8 mouse cellular contexts compared by ENCODE assay signal in genomic region chr11:111065635-111066298, GRCm38 (mm10). TPM values are rescaled to one million over a fixed set of nuclear protein-coding genes. Genes with fewer than 3 reads are reported as not detected.
A peak's percentile ranks its signal among the peaks of the same experiment; 100 is the strongest.
DNase-seq lines count a peak whose midpoint lies in the region; ATAC-seq and TF ChIP-seq lines count a peak whose summit lies in the region.

Gene Kcnj2, plus strand, starts transcription at chr11:111066164.

- no peaks in the 10 kb centered on the region for H3K27me3 ChIP-seq in heart, embryonic 13.5 days (replicated peaks)
- H3K27me3 ChIP-seq in kidney, postnatal 0 days (ENCODE audit: insufficient read depth, low read length): no peaks in the 10 kb centered on the region
- no peaks in the 10 kb centered on the region for H3K27me3 ChIP-seq in liver, adult 2 months (ENCODE audit: control insufficient read depth, insufficient read depth, low read length)

- no peak within 1 kb of the TSS for H3K27ac ChIP-seq in brown adipose tissue, adult 24 weeks (replicated peaks; ENCODE audit: low read depth, low read length)
- H3K27ac ChIP-seq in heart, embryonic 13.5 days (replicated peaks): peak within 1 kb of the TSS; percentile 86
- H3K27ac ChIP-seq in kidney, postnatal 0 days: peak within 1 kb of the TSS; percentile 50; the same call in 1 of the 2 replicates
- no peak within 1 kb of the TSS; the same call in 1 of the 2 replicates for H3K27ac ChIP-seq in liver, adult 2 months (replicated peaks; ENCODE audit: insufficient read depth, low read depth, low read length)

- H3K79me2 ChIP-seq in liver, adult 2 months (ENCODE audit: control insufficient read depth, insufficient read depth, low read length): no peaks in the 10 kb centered on the region

- H3K4me2 ChIP-seq in heart, embryonic 13.5 days: peak within 1 kb of the TSS; percentile 90
- H3K4me2 ChIP-seq in kidney, postnatal 0 days (ENCODE audit: low read length): peak within 1 kb of the TSS; percentile 97

- no peaks in the 10 kb centered on the region for H3K9me3 ChIP-seq in heart, embryonic 13.5 days
- H3K9me3 ChIP-seq in kidney, postnatal 0 days (replicated peaks; ENCODE audit: low read length): no peaks in the 10 kb centered on the region

- peak; percentile 22 for DNase-seq in 3T3-L1 (ENCODE audit: low read depth, low spot score)
- DNase-seq in kidney, postnatal 0 days (ENCODE audit: low spot score): peak; percentile 93
- DNase-seq in liver, adult 2 months (ENCODE audit: extremely low read depth, low read depth, low spot score): peak; percentile 82
- DNase-seq in spleen, postnatal 36 days (ENCODE audit: low spot score in 2 of 2): peak; percentile 79 to 82

- WGBS in heart, embryonic 13.5 days: under 1% methylated on average over 28 of the region's 28 CpGs
- WGBS in kidney, postnatal 0 days: under 1% methylated on average over 28 of the region's 28 CpGs
- WGBS in liver, adult 2 months: under 1% methylated on average over 28 of the region's 28 CpGs

- ATAC-seq in erythroid progenitor cell, adult 5-6 weeks (replicated peaks; ENCODE audit: low FRiP score, poor library complexity, severe bottlenecking): peak; percentile 88
- ATAC-seq in heart, embryonic 13.5 days (ENCODE audit: extremely low read depth, insufficient number of reproducible peaks, low FRiP score, low TSS enrichment): peak; percentile 92
- peak; percentile 99 for ATAC-seq in kidney, postnatal 0 days (replicated peaks; ENCODE audit: low FRiP score, low read depth)
- ATAC-seq in monocyte, adult 5-6 weeks (replicated peaks; ENCODE audit: insufficient number of reproducible peaks, low FRiP score, low TSS enrichment, poor library complexity, severe bottlenecking): peak; percentile 96

- H3K4me1 ChIP-seq in brown adipose tissue, adult 24 weeks (ENCODE audit: control insufficient read depth, insufficient read depth, insufficient read length, low read length): no peaks in the 10 kb centered on the region
- peaks cover 38% of the 10 kb centered on the region for H3K4me1 ChIP-seq in heart, embryonic 13.5 days
- H3K4me1 ChIP-seq in kidney, postnatal 0 days (replicated peaks; ENCODE audit: insufficient read depth, low read length): no peaks in the 10 kb centered on the region; the same call in 1 of the 2 replicates
- no peaks in the 10 kb centered on the region for H3K4me1 ChIP-seq in liver, adult 2 months (ENCODE audit: control insufficient read depth, insufficient read depth, low read length)

- TF ChIP-seq POLR2A in liver, adult 2 months (IDR thresholded peaks at IDR 0.05; ENCODE audit: extremely low read depth, insufficient read depth, low read length): peak; percentile 68; the same call in 1 of the 2 replicates

- H3K9ac ChIP-seq in heart, embryonic 13.5 days: peak within 1 kb of the TSS; percentile 88
- H3K9ac ChIP-seq in kidney, postnatal 0 days (ENCODE audit: low read depth, low read length): peak within 1 kb of the TSS; percentile 40; the same call in 1 of the 2 replicates
- peak within 1 kb of the TSS; percentile 65 for H3K9ac ChIP-seq in liver, adult 2 months (ENCODE audit: low read depth, low read length)

- no peaks in the 10 kb centered on the region for H3K36me3 ChIP-seq in heart, embryonic 13.5 days
- H3K36me3 ChIP-seq in kidney, postnatal 0 days (ENCODE audit: insufficient read depth, low read length): no peaks in the 10 kb centered on the region
- H3K36me3 ChIP-seq in liver, adult 2 months (ENCODE audit: control insufficient read depth, insufficient read depth, low read length): no peaks in the 10 kb centered on the region

- peak within 1 kb of the TSS; percentile 73 for H3K4me3 ChIP-seq in brown adipose tissue, adult 24 weeks (ENCODE audit: insufficient read depth, low read depth, low read length)
- peak within 1 kb of the TSS; percentile 77 for H3K4me3 ChIP-seq in heart, embryonic 13.5 days
- H3K4me3 ChIP-seq in kidney, postnatal 0 days (replicated peaks; ENCODE audit: low read depth, low read length): peak within 1 kb of the TSS; percentile 68
- peak within 1 kb of the TSS; percentile 73 for H3K4me3 ChIP-seq in liver, adult 2 months (ENCODE audit: insufficient read depth, low read depth, low read length)

- peak; percentile 33 for TF ChIP-seq CTCF in kidney, postnatal 0 days (IDR thresholded peaks at IDR 0.05; ENCODE audit: low read depth)
- TF ChIP-seq CTCF in liver, adult 2 months (IDR thresholded peaks at IDR 0.05; ENCODE audit: low read depth, low read length): no peak

RNA-seq across cellular contexts. Expression of gene Kcnj2, which starts in this region (rescaled TPM):
- 0.75 and 1.0 TPM in 2 replicates for polyA plus RNA-seq in brown adipose tissue, adult 24 weeks (2012; ENCODE audit: insufficient read depth, insufficient read length, missing spikeins)
- total RNA-seq in erythroid progenitor cell, adult 5-6 weeks (2015; ENCODE audit: low replicate concordance): 0.42 TPM in 1 of 2 replicates, not detected in the other
- 0.61 and 2.6 TPM in 2 replicates for total RNA-seq in erythroid progenitor cell, adult 5-6 weeks (2017; ENCODE audit: low replicate concordance)
- polyA plus RNA-seq in heart, embryonic 13.5 days (2015; fragmentation: Nextera tagmentation; extraction: Ambion mirVana): 3.2 and 3.5 TPM in 2 replicates
- 0.60 and 0.68 TPM in 2 replicates for polyA plus RNA-seq in kidney, postnatal 0 days (2015; fragmentation: Nextera tagmentation; extraction: Ambion mirVana)
- total RNA-seq in liver, adult 2 months (2014; rRNA removed): 0.55 and 1.4 TPM in 2 replicates
- polyA plus RNA-seq in liver, adult 2 months (2012; rRNA removed): 0.02 and 0.10 TPM in 2 replicates
- 19.4 to 25.6 TPM (median 21.6 TPM) in 3 replicates for total RNA-seq in monocyte, adult 5-6 weeks (2017)

Comparison
In these comparisons a context has a peak if more than half of its experiments do, and no peak if none do; other contexts are left out.
1. Peak in DNase-seq, ATAC-seq, H3K4me3 ChIP-seq, H3K27ac ChIP-seq, H3K9ac ChIP-seq and H3K4me2 ChIP-seq in kidney, postnatal 0 days; RNA of the gene not detected or under 1 TPM.
2. DNase-seq: peak in every context shown above with its lines; median percentile 93 in kidney, postnatal 0 days; 82 in liver, adult 2 months; 80 in spleen, postnatal 36 days; 22 in 3T3-L1.